Mouse (Mus musculus) heart, adult 8-10 months (tissue): ENCODE measurements around the gene Erf. TPM values are rescaled to one million over a fixed set of nuclear protein-coding genes. Genes with fewer than 3 reads are reported as not detected.
A peak's percentile ranks its signal among the peaks of the same experiment; 100 is the strongest.
"Not testable (repeated sequence)": the region's sequence is repeated elsewhere in the genome, so short reads cannot be mapped to it uniquely, and the experiment has no call there.

Source experiments
- DNase-seq: peaks from one replicate; pipeline ENCODE4 v3.0.0; 2022; ENCODE audit warnings: low spot score
- total RNA-seq, 4 experiments: library from RNA; stranded (reverse); gene quantifications; 2 replicates each; pipeline ENCODE4 v1.2.4; 2022

Gene Erf
- total RNA-seq, 4 experiments from 2014 or later = 17.2 to 22.5 (median 21.2) TPM

DNA sequence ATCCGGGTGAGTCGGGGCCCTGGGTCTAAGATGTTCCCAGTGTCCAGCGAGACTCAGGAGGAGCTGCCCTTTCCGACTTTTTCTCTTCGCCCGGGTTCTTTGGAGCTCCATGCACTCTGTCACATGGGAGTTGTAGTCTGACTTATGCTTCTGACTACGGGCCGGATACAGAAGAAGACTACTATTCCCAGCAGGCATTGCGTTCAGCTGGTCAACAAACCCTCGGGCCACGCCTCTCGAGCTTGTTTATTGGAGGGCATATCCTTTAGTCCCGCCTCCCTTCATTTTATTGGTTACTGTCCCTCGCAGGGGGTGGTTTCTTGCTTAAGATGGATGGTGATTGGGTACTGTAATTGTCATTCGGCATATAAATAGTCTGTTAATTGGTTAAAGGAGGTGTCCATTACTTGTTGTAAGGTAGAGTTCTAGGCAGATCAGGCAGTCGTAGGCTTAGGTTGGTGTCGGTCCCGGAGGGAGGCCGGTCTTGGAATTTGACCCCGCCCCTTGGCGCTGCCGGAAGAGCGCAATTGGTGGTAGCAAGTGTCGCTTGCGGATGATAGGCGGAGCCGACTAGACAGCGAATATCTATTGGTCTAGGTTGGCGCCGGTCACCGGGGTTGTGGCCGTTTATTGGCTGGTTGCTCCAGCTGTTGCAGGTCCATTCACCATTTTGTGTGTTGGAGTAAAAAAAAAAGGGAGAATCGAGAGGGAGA lies 17.3 kb upstream of the Erf start:
- peak; percentile 100 for DNase-seq

DNA sequence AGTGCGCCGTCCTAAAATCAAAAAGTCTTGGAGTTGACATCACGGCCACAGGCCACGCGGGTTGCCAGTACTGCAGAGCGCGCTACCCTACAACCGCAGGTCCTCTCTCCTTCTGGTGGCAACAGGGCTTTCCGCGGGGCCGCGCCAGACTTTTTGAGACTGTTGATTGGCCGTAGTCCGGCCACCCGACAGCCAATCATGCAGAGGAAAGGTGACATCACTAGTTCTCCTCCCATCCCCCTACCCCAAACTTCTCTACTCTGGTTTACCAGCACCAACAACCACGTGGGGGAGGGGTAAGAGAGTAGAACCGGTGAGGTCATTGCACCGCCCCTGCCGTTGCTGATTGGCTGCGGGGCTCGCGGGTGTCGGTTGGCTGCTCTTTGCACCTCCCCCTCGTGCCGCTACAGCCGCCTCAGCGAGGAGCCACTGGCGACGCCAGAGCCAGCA lies 16.8 kb upstream of the Erf start, which contains the start of gene Cic:
Gene Cic (plus strand): TSS at position 404 of the 450 bp plus-strand sequence.
- DNase-seq = peak; percentile 99

- no peak for DNase-seq
Observed at GRCm38 (mm10) chr7:25266180-25266962, 15.8 kb upstream of the Erf start.

DNA sequence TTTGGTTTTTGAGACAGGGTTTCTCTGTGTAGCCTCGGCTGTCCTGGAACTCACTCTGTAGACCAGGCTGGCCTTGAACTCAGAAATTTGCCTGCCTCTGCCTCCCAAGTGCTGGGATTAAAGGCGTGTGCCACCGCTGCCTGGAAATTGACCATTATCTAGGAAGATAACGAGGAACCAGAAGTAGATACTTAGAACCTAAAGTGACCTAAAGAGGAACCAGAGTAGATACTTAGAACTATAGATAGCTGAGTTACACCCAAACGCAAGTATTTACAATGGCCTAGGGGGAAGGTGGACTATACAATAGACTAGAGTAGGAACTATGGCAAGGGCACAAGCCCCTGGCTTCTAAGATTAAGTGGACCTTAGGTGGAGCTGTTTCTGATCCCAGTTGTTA lies 15.2 kb upstream of the Erf start:
- DNase-seq = not testable (repeated sequence)

GRCm38 (mm10) chr7:25263968-25264870 lies 13.7 kb upstream of the Erf start:
- no peak for DNase-seq

DNA sequence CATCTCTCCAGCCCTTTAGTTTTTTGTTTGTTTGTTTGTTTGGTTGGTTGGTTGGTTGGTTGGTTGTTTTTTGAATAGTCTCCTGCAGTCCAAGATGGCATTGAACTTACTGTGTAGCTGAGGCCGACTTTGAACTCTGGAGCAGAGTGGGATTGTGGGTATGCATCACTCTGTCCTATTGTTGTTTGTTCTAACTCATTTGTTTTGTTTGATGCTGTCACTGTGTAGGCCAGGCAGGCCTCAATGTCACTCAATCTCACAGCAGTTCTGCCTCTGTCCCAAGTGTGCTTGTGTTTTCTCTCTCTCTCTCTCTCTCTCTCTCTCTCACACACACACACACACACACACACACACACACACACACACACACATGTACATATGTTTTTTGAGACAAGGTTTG lies 11.3 kb upstream of the Erf start:
- DNase-seq = no peak

DNA sequence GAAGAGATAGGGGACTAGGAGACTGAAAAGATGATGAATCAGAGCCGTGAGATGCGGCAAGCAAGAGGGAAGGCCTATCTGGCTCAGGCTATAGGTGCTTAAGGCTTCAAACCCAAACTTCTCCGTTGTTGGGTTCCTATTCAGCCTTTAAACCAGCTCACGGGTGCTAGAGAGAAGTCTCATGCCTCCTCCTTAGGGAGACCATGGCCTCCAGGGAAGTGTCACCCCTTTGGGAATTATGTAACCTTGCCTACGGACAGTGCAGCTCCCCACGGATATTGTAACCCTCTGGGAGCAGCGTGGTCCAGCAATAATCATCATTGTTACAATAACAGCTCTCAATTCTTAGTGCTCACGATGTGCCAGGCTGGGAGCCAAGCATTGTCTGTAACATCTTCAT lies 1.3 kb upstream of the Erf start:
- no peak for DNase-seq

DNA sequence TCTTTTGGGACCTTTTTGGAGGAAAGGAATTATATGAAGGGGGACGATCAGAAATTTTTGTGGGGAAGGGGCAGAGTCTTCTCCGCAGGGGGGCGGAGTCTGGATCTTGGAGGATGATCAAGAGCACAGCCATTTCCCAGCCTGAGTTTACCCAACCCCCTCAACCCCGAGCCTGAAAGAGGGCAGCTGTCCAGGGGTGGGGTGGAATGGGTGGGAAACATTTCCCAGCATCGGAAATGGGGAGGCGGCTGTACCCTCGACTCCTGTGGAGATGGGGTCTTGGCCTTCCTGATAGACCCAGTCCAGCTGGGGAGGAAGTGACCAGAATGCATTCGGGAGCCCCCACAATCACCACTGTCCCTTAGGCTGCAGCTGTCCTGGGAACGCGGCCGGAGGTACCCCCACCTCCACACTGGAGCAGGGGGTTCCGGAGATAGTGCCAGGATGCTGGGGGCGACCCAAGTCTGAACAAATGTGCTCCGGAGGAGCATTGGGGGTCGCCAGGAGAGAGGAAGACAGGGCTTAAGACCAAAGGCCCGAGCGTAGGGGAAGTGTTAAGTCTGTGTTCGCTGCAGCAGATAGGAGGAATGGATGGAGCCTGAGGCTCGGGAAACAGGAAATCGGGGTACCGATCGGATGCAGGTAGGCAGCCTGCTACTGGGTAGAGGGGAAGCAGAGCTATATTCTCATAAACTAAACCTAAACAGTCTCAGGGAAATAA lies 670 bp upstream of the Erf start:
- peak; percentile 68 for DNase-seq

- DNase-seq = peak; percentile 69
Observed at GRCm38 (mm10) chr7:25249314-25250140, 1.0 kb downstream of the Erf start.

DNA sequence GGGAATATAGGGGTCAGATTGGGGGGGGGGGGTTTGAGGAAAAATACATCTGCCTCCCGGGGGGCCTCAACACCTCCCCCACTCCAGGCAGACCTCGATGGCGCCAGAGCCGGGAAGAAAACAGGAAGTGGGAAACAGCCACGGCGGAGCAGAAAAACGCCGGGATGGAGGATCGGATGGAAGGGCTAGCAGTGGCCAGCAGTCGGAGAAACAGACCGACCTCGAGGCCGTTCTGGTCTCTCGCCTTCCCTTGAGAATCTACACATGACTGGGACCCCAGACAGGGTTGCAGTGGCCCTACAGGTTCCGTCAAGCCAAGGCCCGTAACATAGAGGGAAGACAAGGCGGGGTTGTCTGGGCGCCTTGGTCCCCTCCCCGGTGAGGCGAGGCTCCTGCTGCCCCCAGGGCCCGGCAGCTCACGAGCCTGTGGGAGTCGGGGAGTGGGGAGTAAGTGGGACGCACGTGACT lies 1.7 kb downstream of the Erf start:
- no peak for DNase-seq

DNA sequence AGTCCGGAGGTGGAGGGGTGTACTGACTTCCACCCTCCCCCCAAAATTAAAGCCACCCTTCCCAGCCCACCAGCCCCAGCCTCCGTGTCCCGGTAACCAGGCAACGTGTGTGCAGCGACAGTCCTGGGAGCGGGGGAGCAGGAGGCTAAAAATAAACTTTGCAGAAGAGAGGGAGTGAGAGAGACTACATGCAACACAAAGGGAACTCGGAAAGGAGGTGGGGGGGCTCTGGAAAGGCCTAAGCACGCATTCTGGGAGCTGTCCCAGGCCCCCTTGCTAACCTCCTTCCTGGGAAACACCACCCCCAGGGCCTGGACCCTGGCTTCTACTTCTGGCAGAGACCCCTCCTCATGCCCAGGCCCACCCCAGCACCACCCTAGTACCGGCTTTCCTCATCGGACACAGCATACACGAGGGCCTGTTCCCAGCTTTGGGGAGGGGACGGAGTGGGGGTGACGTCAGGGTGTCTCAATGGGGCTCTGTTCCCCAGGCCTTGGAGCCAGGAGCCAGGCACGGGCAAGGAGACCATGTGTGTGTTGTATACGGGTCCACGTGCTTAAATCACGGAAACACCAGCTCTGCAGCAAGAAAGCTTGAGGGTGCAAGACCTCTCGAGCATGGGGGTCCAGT lies 2.4 kb downstream of the Erf start:
- DNase-seq = no peak

GRCm38 (mm10) chr7:25247498-25247897 lies 3.1 kb downstream of the Erf start:
- DNase-seq = no peak

GRCm38 (mm10) chr7:25246759-25247137 lies 3.8 kb downstream of the Erf start:
- no peak for DNase-seq

DNA sequence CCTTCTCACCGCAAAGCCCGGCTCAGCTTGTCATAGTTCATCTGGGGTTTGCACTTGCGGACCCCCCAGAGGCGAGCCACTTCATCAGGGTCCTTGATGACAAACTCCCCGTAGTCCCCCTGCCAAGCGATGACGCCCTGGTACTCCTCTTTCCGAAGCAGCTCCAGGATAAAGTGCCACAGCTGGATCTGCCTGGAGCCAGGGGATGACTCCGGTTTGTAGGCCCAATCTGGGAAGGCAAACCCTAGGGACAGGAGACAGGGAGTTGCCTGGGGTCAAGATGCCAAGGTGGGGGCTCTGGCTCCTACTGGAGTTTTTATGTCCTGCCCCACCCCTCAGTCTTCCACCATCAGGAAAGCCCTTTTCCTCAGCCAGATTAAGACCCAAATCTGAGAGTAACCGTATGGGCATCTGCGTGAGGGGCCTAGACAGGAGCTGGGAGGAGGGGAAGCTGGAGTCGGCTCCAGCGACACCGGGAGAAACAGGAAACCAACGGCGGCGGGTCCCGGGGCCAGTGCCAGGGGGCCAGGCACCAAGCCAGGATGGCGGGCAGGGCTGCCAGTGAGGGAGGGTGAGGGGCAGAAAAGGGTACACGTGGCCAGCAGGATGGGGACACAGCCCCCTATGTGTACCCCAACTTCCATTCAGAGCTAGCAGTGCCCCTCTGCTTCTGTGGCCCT lies 4.3 kb downstream of the Erf start:
- DNase-seq = no peak

DNA sequence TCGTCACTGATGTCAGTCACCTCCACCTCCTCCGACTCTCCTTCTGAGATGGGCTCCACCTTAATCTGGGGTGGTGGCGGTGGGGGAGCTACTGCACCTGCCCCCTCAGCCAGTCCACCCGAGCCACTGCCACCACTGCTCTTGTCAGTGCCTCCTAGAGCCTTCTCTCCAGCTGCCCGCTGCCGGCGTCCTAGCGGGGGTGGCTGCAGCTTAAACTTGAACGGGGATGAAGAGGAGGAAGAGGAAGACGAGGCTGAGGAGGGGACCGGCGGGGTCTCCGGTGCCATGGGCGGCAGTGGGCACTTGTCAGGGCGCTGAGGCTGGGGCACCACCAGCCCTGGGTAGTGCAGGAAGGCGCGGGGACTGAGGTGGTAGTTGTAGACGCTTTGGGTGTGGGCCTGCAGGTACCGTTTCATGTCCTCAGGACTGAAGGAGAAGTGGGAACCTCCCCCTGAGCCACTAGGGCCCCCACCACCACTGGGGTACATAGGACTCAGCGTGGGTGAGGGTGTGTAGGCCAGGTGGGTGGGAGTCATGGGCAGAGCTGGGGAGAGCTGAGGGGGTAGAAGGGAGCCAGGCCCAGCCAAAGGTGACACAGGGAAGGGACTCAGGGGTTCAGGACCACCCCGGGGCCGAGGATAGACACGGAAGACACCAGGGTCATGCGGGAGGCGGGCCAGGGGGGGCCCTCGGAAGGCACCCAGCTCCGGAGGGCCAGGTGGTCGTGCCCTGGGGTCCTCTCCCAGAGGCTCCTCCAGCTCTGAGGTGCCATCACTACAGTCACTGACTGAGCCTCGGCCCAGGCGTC lies 5.8 kb downstream of the Erf start:
- DNase-seq = no peak

DNA sequence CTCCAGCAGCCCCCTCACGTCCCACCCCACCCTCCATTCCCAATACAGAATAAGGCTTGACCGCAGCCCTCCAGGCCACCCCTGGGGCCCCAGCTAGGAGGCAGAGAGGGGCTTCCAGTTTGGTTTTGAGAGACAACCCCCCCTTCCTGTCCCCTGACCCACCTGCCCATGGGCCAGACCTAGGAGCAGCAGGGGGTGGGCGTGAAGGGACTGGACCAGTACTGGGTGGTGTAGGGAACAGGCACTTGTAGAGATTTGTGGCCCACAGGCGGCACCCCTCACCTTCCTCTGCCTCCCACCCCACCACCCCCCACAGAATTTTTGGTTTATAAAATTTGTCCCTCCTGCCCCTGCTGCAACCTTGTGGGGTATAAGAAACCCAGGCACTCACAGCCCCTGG lies 7.2 kb downstream of the Erf start:
- no peak for DNase-seq

DNA sequence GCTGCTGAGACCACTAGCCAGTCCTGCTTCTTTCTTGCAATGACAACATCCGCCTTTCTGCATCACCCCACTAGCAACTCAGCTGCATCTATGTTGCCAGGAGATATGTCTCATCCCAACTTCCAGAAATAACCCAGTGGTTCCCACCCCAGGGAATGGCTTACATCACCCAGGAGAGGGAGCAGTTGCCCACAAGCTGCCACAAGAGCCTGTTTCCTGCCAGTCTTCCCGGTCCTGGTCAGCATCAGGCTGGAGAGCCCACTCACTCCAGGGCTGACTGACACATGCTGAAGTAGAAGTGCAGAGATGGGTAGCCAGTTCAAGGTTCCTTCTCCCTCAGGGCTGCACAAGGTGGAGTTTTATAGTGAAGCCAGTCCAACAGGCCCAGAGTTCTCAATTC lies 9.5 kb downstream of the Erf start:
- DNase-seq = peak; percentile 62

DNA sequence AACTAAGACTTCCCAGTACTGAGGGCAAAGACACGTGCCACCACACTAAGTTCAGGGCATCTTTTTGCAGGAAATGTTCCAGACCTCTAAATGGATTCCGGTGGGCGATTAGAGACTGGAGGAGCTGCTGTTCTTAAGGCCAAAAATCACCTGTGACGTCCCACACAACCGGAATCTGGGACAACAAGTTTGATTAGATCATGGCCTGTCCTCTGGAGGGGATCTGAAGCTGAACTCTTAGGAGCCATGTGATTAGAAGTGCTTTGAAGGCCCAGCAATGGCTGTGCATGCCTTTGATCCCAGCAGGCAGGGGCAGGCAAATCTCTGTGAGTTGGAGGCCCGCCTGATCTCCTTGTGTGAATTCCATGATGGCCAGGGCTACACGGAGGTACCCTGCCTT lies 9.9 kb downstream of the Erf start:
- no peak for DNase-seq
